Mouse (Mus musculus) kidney, postnatal 0 days (tissue): ENCODE data around the gene Ccr6. TPM values are rescaled to one million over a fixed set of nuclear protein-coding genes. Genes with fewer than 3 reads are reported as not detected.

Experiments used
- ATAC-seq: fragments of 200-750 bp; cut with Nextera tagmentation; replicated peaks from 2 replicates; pipeline ENCODE4 v1.8.0; 2017; ENCODE audit warnings: low read depth, moderate number of reproducible peaks, moderate TSS enrichment, moderate library complexity; ENCODE audit not compliant: low FRiP score
- DNase-seq: peaks from one replicate; pipeline ENCODE4 v3.0.0-alpha.2; 2016; ENCODE audit warnings: low spot score
- H3K27ac ChIP-seq: fragments of 300-500 bp; sonication (generic); 2 replicates; pipeline ENCODE4 v1.5.1; 2014; ENCODE audit warnings: mild to moderate bottlenecking
- H3K27me3 ChIP-seq: fragments of 300-500 bp; sonication (generic); 2 replicates; pipeline ENCODE4 v1.6.1; 2014; ENCODE audit warnings: low read length, mixed read lengths; ENCODE audit not compliant: insufficient read depth
- H3K36me3 ChIP-seq: fragments of 300-500 bp; sonication (generic); 2 replicates; pipeline ENCODE4 v1.6.1; 2014; ENCODE audit warnings: low read length, mixed read lengths; ENCODE audit not compliant: insufficient read depth
- H3K4me1 ChIP-seq: fragments of 300-500 bp; sonication (generic); replicated peaks from 2 replicates; pipeline ENCODE4 v1.6.1; 2014; ENCODE audit warnings: antibody characterized with exemption, low read length, mixed read lengths; ENCODE audit not compliant: insufficient read depth
- H3K4me2 ChIP-seq: fragments of 300-500 bp; sonication (generic); 2 replicates; pipeline ENCODE4 v1.6.1; 2014; ENCODE audit warnings: mild to moderate bottlenecking, low read length, moderate library complexity, mixed read lengths
- H3K4me3 ChIP-seq: fragments of 300-500 bp; sonication (generic); replicated peaks from 2 replicates; pipeline ENCODE4 v1.5.1; 2014; ENCODE audit warnings: low read depth, low read length
- H3K9ac ChIP-seq: fragments of 300-500 bp; sonication (generic); 2 replicates; pipeline ENCODE4 v1.6.1; 2014; ENCODE audit warnings: low read depth, low read length
- H3K9me3 ChIP-seq: fragments of 300-500 bp; sonication (generic); replicated peaks from 2 replicates; pipeline ENCODE4 v1.6.1; 2016; ENCODE audit warnings: low read length, inconsistent platforms, mixed read lengths
- CTCF ChIP-seq: IDR thresholded peaks from 2 replicates; pipeline ENCODE4 v1.5.1; 2016; ENCODE audit warnings: antibody characterized with exemption, low read depth, mild to moderate bottlenecking, moderate library complexity
- WGBS: fragments of 180-500 bp; shearing (Covaris S2); extraction: QIAGEN DNeasy Blood & Tissue Kit; methylation state at CpG from one replicate; pipeline ENCODE4 v1.1.7; 2014; 5-methylcytosine and 5-hydroxymethylcytosine counted together
- polyA plus RNA-seq: library from polyadenylated mRNA; unstranded; fragments of >200 nt; fragmentation: Nextera tagmentation; extraction: Ambion mirVana; gene quantifications from 2 replicates; pipeline ENCODE4 v1.2.1, GENCODE M21; 2015

The Ccr6 gene
- polyA plus RNA-seq, 1 experiment from 2014 or later = not detected

DNA sequence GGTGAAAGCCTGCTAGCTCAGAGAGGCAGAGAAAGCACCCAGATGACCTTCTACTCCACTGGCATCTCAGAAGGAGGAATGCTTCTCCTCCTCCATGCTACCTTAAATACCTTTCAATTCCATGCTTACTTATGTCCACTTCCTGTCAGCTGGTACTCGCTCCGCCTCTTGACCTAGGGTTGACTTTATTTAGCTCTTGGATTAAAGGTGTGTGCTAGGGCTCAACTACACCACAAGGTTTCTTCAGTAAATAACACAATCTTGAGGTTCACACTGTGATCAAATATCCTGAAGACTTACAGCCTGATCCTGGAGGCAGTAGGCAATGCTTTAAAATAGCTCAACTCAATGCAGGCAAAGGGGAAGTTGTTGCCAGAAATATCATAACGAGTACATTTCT lies 6.2 kb upstream of the Ccr6 start:
- H3K36me3 ChIP-seq = no peaks in the 10 kb centered on the region
- DNase-seq (no peak), ATAC-seq (no peak)
- H3K4me3 ChIP-seq = no peak overlapping the region
- no peak overlapping the region for H3K9ac ChIP-seq
- H3K4me1 ChIP-seq = no peaks in the 10 kb centered on the region; the same call in 1 of the 2 replicates
- no peaks in the 10 kb centered on the region for H3K9me3 ChIP-seq
- TF ChIP-seq CTCF = no peak
- 85% methylated on average over 3 of the region's 3 CpGs for WGBS
- H3K4me2 ChIP-seq = no peak overlapping the region
- H3K27ac ChIP-seq = no peak overlapping the region
- no peaks in the 10 kb centered on the region for H3K27me3 ChIP-seq

DNA sequence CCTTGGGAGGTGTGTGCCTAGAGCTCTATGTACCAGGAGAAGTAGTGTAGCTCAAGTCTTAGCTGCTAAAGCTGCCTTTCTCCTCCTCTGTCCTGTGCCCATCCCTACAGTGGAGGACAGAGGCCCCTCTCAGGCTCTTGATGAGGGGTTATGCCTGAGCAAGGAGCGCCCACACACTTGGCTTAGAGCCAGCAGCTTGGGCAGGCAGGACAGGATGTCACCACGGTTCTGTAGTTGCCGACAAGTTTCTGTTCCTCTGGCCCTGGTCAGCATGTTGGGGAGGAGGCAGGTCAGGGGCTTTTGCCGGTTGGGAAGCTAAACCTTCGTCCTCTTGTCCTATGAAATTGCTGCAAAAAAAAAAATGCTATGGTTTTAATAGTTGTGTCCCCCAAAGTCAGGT lies 3.8 kb upstream of the Ccr6 start:
- ATAC-seq (no peak), DNase-seq (peak; percentile 25)
- Histone ChIP-seq H3K27me3 (no peaks in the 10 kb centered on the region), H3K4me2 (no peak overlapping the region), H3K9me3 (no peaks in the 10 kb centered on the region), H3K4me1 (no peaks in the 10 kb centered on the region; the same call in 1 of the 2 replicates), H3K36me3 (no peaks in the 10 kb centered on the region), H3K27ac (no peak overlapping the region), H3K9ac (no peak overlapping the region), H3K4me3 (no peak overlapping the region)
- TF ChIP-seq CTCF = no peak
- WGBS = 22% methylated on average over 5 of the region's 5 CpGs

DNA sequence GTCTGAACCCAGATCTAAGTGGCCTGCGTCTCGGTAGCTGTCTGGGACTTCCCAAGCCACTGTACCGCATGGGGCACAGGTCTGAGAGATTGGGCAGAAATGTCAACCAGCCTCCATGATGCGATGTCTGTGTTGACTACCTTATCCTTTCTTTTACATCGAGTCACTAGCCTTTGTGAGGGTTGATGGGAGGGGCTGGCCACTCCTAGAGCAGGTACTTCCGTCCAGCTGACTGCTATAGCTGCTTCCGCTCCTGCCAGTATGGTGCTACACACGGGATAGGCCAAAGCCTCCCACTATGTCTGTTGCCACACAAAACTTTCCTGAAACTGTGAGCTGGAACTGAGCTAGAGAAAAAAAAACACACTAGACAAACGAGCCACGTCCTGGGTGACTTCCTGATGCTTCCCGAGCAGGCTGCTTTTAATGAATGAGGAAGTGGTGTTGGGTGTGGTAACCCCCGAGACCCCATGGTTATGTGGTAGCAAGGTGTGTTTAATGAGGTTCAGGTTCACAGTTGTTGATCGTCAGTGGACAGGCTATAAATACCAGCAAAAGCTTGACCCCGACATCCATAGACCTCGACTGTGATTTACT lies 2.1 kb upstream of the Ccr6 start:
- H3K4me3 ChIP-seq = no peak overlapping the region
- ATAC-seq (no peak), DNase-seq (no peak)
- H3K36me3 ChIP-seq = no peaks in the 10 kb centered on the region
- WGBS = 45% methylated on average over 15 of the region's 15 CpGs
- H3K9me3 ChIP-seq = no peaks in the 10 kb centered on the region
- H3K27me3 ChIP-seq = no peaks in the 10 kb centered on the region
- no peak for TF ChIP-seq CTCF
- no peaks in the 10 kb centered on the region; the same call in 1 of the 2 replicates for H3K4me1 ChIP-seq
- no peak overlapping the region for H3K27ac ChIP-seq
- no peak overlapping the region for H3K9ac ChIP-seq
- no peak overlapping the region for H3K4me2 ChIP-seq

DNA sequence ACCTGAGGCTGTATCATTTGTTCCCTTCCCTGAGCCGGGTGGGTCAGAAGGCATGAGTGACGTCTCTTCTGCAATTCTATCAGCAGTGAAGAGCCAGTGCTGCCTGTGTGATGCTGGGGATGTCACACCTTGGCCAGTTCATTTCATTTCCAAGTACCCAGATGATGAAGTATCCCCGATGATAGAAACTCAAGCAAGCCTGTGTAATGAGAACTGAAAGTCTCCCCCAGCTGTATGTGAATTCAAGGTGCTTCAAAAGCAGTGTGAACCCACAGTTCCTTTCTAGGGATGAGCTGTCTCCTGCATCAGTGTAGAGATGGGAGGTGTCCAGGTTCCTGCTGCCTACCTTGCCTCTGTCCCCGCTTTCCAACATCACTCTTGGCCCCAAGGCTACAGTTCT lies 1.3 kb upstream of the Ccr6 start:
- Histone ChIP-seq H3K4me3 (no peak overlapping the region), H3K9me3 (no peaks in the 10 kb centered on the region), H3K9ac (no peak overlapping the region), H3K27ac (no peak overlapping the region), H3K4me1 (no peaks in the 10 kb centered on the region; the same call in 1 of the 2 replicates), H3K4me2 (no peak overlapping the region), H3K27me3 (no peaks in the 10 kb centered on the region), H3K36me3 (no peaks in the 10 kb centered on the region)
- no peak for TF ChIP-seq CTCF
- WGBS = 75% methylated on average over 4 of the region's 4 CpGs
- DNase-seq = no peak
- ATAC-seq = no peak

DNA sequence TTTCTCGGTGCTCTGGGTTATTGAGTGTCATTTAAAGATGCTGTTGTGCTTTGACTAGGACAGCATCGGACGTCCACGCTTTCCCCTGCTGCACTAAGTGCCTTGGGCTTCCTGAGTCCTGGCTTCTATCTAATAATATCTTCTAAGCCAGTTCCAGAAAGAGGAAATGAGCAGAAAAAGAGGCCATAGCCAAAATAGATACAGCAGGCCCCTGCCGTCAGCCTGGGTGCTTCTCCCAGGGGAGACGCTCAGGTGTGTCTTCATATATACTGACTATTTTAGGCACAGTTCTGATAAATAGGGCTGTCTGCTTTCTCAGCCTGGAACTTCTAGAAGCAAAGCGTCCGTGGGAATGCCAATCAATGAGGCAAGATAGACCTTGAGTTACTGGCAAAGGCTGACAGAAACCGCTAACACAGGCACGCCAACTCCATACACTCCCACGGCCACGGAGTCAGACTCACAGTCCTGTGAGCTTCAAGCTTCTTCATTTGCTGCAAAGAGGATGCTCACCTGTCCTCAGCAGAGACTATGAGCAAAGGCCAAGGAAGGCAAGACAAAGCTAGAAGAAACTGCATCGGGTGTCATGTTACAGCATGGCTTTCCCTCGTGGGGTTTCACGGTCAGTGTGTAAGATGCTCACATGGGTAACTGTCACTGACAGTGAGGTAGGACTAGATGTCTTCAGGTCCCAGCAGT lies 2.3 kb downstream of the Ccr6 start:
- no peaks in the 10 kb centered on the region for H3K9me3 ChIP-seq
- no peaks in the 10 kb centered on the region for H3K4me1 ChIP-seq
- H3K27ac ChIP-seq = no peak overlapping the region
- no peak overlapping the region for H3K4me2 ChIP-seq
- ATAC-seq = no peak
- DNase-seq = no peak
- H3K27me3 ChIP-seq = no peaks in the 10 kb centered on the region
- H3K36me3 ChIP-seq = no peaks in the 10 kb centered on the region
- H3K9ac ChIP-seq = no peak overlapping the region
- no peak for TF ChIP-seq CTCF
- H3K4me3 ChIP-seq = no peak overlapping the region
- WGBS = 67% methylated on average over 15 of the region's 15 CpGs

DNA sequence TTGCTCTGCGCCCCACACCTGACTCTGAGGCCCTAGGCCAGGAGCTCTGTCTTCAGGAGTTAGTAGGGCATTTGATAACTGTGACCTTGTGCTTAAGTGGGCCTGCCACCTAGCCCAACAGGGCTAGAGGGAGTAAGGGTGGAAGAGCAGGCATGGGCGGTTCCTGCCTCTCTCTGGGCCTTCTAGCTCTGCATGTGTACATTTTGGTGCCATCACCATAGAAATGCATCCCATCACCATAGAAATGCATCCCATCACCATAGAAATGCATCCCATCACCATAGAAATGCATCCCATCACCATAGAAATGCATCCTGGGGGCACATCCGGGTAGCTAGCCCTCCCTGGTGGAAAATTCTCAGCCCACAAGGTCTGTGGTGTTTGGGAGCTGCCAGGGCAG lies 3.7 kb downstream of the Ccr6 start:
- Histone ChIP-seq H3K9ac (no peak overlapping the region), H3K36me3 (no peaks in the 10 kb centered on the region), H3K4me2 (no peak overlapping the region), H3K4me3 (no peak overlapping the region), H3K4me1 (no peaks in the 10 kb centered on the region), H3K9me3 (no peaks in the 10 kb centered on the region), H3K27me3 (no peaks in the 10 kb centered on the region), H3K27ac (no peak overlapping the region)
- 83% methylated on average over 3 of the region's 3 CpGs for WGBS
- DNase-seq (no peak), ATAC-seq (no peak)
- no peak for TF ChIP-seq CTCF
